Mouse (Mus musculus) CD4-positive naive resting alpha-beta T cell, adult 76 days (primary cell): ENCODE results near the gene Tph2. TPM values are rescaled to one million over a fixed set of nuclear protein-coding genes. Genes with fewer than 3 reads are reported as not detected.

Experiments
- total RNA-seq: library from RNA; stranded (reverse); gene quantifications from one replicate; pipeline ENCODE4 v1.2.4, GENCODE M21; 2023

Gene Tph2
- total RNA-seq: not detected

DNA sequence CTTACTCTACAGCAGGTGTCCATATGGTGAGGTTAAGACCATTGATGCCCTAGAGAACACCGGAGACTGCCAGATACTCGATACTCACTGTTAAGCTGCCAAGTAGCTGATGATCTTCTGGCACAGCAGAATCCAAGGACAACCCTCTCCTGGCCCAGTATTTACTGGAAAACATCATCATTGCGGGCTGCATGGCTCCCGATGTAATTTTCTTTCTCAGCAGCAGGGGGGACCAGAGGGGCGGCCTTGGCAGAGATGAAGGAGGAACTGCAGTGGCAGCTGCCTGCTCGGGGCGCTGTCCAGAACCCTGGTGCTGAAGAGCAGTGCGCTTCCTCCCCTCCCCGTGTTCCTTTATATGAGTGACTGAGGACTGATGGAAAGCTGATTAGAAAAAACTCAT lies at the start of gene Tph2:
Gene Tph2 (minus strand): TSS at position 326 of the 400 bp plus-strand sequence.

Other genes starting within 250 kb of the Tph2 start
- 169 TPM for gene Tbc1d15, start 66.4 kb upstream of the Tph2 start, total RNA-seq
- gene Rab21, start 130.6 kb upstream of the Tph2 start, total RNA-seq: 74.2 TPM
- gene Tmem19, start 177.5 kb upstream of the Tph2 start, total RNA-seq: 18.9 TPM
- 7.2 TPM for gene Thap2, start 199.4 kb upstream of the Tph2 start, total RNA-seq
- gene Zfc3h1, start 199.9 kb upstream of the Tph2 start, total RNA-seq: 63.1 TPM